ENCODE assay signal across 9 mouse cellular contexts in the genomic region with DNA sequence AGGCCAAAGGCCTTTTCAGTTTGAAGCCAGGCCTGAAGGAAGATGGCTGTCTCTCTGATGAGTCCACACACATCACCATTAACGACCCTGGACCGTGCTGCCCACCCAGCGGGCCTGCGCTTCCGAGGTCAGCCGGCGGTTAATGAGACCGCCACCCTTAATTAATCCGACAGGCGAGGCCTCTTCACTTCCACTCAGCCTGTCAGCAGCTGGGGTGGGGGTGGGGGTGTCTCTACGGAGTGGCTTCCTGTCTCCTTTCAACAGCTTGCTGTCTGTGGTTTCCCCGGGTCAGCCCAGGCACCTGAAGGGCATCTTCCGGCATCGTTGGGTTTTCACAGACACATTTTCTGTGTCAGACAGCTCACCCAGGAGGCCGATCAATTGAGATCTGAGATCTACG.
DNase-seq lines count a peak whose midpoint lies in the region; ATAC-seq and TF ChIP-seq lines count a peak whose summit lies in the region.
"Had no signal": no experiment of that assay in that cellular context is flagged by ENCODE, and none has a peak within 500 bp of the region (broad histone marks: within the 10 kb centered on the region; RNA-seq: fewer than 3 reads in every experiment).

No protein-coding gene starts in this region.

- H3K4me3 ChIP-seq in bone marrow, adult 2 months (replicated peaks; ENCODE audit: control insufficient read depth, low read depth, low read length): no peak overlapping the region
- H3K4me3 ChIP-seq in liver, embryonic 11.5 days (ENCODE audit: low read depth, low read length): no peak overlapping the region
- H3K4me3 ChIP-seq: erythroblast, embryonic 14.5 days had no signal

- no peak for TF ChIP-seq CTCF in bone marrow, adult 2 months (IDR thresholded peaks at IDR 0.05; ENCODE audit: control insufficient read depth, insufficient read depth, low read length)

- H3K27ac ChIP-seq in bone marrow, adult 2 months (ENCODE audit: control insufficient read depth, insufficient read depth, low read depth, low read length, poor library complexity): peak overlapping the region; percentile 90
- peak overlapping the region; percentile 28; the same call in 1 of the 2 replicates for H3K27ac ChIP-seq in liver, embryonic 11.5 days (ENCODE audit: low read depth, low read length)

- no peak for TF ChIP-seq POLR2A in bone marrow, adult 2 months (IDR thresholded peaks at IDR 0.05; ENCODE audit: borderline replicate concordance, control insufficient read depth, low read depth, low read length)

- H3K9me3 ChIP-seq in liver, embryonic 11.5 days (ENCODE audit: control insufficient read depth, low read length): no peaks in the 10 kb centered on the region

- H3K9ac ChIP-seq in liver, embryonic 11.5 days (ENCODE audit: low read depth, low read length): 0 out of 2 replicates have a peak overlapping the region, but pooled peaks have one; percentile 9

- H3K27me3 ChIP-seq in liver, embryonic 11.5 days (replicated peaks; ENCODE audit: control insufficient read depth, insufficient read depth, low read length): no peaks in the 10 kb centered on the region

- peak; percentile 33; the same call in 1 of the 2 replicates for ATAC-seq in liver, embryonic 11.5 days (replicated peaks; ENCODE audit: low FRiP score)
- no peak for ATAC-seq in frontal cortex, adult (ENCODE audit: low TSS enrichment)

- H3K4me2 ChIP-seq in liver, embryonic 11.5 days: 0 out of 2 replicates have a peak overlapping the region, but pooled peaks have one; percentile 9

- peak; percentile 36 for DNase-seq in kidney, postnatal 14 days
- no peak for DNase-seq in kidney, adult 11 months
- DNase-seq in liver, embryonic 11.5 days (ENCODE audit: low spot score): peak; percentile 54
- DNase-seq in spleen, postnatal 14 days (ENCODE audit: low spot score in 2 of 2): peak; percentile 32 to 48
- no peak for DNase-seq in adrenal gland, adult 18-20 months (ENCODE audit: low spot score in 2 of 2)
- no peak for DNase-seq in right cerebral cortex, adult 2 months (ENCODE audit: low spot score in 2 of 2)

- 9% methylated on average over 16 of the region's 16 CpGs for WGBS in bone marrow, adult 2 months
- 30% methylated on average over 16 of the region's 16 CpGs for WGBS in liver, embryonic 11.5 days

- H3K36me3 ChIP-seq in liver, embryonic 11.5 days (ENCODE audit: control insufficient read depth, insufficient read depth, low read length): no peaks in the 10 kb centered on the region

- peaks cover 2% of the 10 kb centered on the region for H3K4me1 ChIP-seq in bone marrow, adult 2 months (ENCODE audit: control insufficient read depth, insufficient read depth, low read length)
- H3K4me1 ChIP-seq in liver, embryonic 11.5 days (replicated peaks; ENCODE audit: control insufficient read depth, insufficient read depth, low read length): peaks cover 6% of the 10 kb centered on the region; the same call in 1 of the 2 replicates

Comparison
In these comparisons a context has a peak if more than half of its experiments do, and no peak if none do; other contexts are left out.
1. DNase-seq: peak in kidney, postnatal 14 days (single experiment), liver, embryonic 11.5 days (single experiment) and spleen, postnatal 14 days (2 of 2); none in kidney, adult 11 months (single experiment), adrenal gland, adult 18-20 months (0 of 2) and right cerebral cortex, adult 2 months (0 of 2).